Mouse (Mus musculus) layer of hippocampus, adult 8-10 months (tissue): ENCODE results near the gene Fip1l1. TPM values are rescaled to one million over a fixed set of nuclear protein-coding genes. Genes with fewer than 3 reads are reported as not detected.

Source experiments
- DNase-seq, 2 experiments: peaks; one replicate each; pipeline ENCODE4 v3.0.0; 2022; ENCODE audit warnings: low spot score in 2 of 2
- total RNA-seq, 4 experiments: library from RNA; stranded (reverse); gene quantifications; 2 replicates each; pipeline ENCODE4 v1.2.4; 2022

The Fip1l1 gene
- 10 to 100 TPM; 65.1 to 71.8 (median 68.0) TPM for total RNA-seq

DNA sequence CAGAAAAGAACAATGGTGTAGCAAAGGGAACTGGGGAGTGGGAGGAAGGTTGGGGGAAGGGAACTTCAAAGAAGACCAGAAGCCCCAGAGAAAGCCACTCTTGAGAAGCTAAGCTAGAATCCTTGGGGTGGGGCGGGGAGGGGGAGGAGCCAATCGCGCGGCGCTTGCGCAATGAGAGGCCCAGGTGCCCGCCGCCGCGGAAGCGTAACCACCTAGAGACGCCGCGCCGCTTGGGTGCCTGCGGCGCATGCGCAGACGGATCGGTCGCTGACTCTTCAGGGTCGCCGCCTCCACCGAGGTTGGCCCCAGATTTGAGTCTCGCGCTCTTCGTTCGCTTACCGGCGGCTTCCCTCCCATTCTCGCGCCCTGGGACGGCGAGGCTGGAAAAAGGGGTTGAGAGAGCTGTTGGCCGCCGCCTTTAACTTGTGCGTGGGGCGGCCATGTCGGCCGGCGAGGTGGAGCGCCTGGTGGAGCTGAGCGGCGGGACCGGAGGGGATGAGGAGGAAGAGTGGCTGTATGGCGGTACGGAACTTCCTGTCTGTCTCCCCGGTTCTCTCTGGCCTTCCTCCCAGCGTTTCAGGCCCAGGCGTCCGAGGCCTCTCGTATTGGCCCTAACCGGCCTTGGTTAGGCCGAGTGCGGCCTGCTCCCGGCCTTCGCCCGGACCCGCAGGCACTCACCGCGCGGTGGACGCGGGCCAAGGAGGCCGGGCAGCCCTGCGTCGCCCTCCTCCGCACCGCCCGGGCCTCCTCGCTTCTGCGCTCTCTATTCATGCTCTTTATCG, at the start of gene Fip1l1:
Gene Fip1l1 (plus strand): TSS at position 210 of the 782 bp plus-strand sequence.
- DNase-seq = peak; percentile 80 to 90

DNA sequence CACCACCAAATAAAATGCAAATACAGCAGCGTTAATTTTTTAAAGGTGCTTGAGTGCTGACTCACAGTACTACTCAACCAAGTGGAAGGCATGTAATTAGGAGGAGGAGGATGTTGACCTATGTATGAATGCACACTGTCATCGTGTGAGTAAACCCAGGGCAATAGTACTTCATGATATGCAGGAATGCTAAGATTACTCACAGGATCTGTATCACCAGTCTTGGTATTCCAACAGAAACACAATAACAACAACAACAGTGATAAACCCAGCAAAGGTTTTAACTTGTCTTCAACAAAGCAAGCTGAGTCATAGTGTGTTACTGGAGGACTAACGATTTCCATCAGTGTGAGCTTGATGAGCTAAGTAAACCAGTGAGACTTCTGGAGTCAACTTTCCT, 42.5 kb upstream of the Fip1l1 start:
- no peak for DNase-seq

DNA sequence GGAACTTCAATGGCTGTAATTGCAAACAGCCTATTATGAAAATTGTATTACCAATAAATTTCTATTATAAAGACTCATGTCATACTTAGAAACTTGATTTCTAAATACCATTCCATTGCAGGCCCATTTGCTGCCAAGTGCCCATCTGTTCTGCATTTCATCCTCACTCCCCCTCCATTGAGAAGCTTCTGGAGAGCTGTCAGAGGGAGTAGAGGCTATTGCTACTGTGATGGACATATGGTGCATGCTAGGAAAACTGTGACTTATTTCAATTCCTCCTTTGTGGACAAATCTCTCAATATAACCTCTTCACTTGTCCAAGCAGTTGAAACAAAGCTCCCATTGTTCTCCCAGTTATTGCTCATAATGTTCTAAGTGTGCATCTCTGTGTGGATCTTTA, 23.6 kb upstream of the Fip1l1 start:
- peak; percentile 61 to 62 for DNase-seq

DNA sequence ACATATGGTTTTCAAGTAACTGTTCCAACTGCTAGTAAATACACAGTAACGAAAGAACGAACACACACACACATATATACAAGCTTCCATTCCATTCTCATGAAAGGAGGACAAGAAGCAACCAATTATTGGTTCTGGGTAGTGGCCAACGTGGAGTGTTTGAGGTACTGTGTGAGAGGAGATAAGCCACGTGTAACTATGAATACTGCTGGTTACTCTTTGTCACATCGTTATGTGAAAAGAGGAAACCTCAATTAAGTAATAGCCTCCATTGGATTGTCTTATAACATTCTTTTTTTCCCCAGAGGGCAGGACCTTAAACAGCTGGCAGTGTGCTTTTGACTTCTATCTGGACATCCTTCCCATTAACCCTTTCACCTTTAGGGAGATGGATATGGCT, 8.2 kb upstream of the Fip1l1 start:
- DNase-seq = no peak

DNA sequence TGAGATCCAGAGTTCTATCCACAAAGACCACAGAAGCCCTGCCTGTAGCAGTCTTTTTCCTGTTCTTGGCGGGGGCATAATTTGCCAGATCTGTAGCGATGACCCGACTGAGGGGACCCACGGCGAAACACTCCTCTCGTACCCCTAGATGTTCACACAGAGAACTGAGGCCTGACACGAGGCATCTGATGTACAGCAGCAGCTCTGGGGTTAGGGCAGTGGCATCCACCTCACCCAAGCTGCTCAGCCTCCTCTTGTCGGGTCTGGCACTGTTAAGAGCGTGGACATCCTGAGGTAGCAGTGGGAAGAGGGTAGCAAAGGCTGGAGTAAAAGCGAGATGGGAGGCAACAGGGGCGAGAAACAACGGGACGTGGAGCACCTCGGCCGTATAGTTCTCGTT, 4.5 kb upstream of the Fip1l1 start:
- no peak for DNase-seq

DNA sequence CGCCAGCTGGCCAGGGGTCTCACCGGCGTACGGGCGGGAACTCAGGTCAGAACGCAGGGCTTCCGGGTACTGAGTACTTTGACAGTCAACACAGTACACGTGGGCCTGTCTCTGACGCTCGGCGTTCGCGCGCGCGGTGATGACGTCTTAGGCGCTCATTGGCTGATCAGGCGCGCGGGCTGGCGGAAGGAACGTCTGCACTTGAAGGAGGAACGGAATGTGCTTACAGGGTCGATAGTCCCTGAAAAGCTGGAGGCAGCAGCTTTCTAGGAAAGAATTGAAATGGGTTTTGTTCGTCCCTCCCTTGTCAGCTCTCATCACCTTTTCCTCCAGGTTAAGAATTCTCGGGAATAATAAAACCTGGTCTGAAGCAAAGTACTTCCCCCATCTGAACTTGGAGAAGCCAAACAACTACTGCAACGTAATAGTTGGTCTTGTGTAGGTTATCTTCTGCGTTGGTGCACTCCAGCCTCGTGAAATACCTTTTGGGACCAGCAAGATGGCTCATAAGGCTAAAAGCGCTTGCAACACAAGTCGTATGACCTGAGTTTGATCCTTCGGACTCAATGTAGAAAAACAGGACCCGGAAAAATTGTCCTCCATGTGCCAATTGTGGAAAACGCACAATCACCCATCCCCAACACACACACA, 3.5 kb upstream of the Fip1l1 start, which contains the start of gene Scfd2:
Gene Scfd2 (minus strand): TSS at position 130 of the 651 bp plus-strand sequence.
- peak; percentile 96 for DNase-seq

DNA sequence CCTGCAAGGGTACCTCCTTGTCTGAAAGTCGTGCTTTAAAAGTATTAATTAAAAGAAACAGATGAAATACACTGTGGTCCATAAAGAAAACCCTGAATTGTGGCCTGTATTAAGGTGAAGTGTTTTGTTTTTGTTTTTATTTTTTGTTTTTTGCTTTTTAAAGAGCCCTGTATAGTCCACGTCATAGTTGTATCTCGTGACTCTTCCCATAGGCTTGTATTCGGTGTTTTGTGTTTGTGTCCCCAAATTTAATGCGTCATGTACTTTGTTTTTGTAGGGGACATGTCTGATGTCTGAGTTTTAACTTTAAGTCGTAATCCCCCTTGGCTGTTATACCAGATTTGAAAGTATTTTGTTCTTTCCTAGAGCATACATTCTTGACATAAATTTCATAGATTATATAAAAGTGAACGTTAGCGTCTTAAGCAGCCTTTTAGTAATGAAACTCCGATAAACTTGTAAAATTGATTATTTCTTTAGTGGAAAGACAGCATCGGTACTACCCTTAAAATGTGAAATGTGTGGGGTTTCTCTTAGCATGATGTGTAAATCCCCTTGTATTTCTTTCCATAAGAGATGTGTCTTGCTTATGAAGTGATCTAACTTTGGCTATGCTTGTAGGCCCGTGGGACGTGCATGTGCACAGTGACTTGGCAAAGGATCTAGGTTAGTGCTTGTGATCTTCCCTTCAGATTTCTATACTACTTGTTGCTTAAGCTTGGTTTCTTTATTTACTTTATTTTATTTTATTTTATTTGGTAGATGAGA, 1.1 kb downstream of the Fip1l1 start:
- DNase-seq = no peak

DNA sequence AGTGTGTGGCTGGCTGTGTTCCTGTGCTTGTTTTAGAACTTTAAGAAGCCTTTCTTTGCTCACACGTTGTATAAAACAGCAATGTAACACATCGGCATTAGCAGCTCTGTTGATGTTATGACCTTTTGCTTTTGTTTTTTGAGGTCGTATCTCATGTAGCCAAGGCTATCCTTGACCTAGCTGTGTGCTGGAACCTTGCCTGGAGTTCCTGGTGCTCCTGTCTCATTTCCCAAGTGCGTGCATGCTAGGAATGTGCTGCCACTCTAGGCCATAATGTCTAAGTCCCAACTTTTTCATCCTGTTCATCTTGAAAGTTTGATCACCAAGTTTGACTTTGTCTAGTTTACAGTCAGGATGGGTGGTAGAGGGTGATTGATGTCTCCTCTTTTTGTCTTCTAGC, 10.4 kb downstream of the Fip1l1 start:
- DNase-seq = no peak

DNA sequence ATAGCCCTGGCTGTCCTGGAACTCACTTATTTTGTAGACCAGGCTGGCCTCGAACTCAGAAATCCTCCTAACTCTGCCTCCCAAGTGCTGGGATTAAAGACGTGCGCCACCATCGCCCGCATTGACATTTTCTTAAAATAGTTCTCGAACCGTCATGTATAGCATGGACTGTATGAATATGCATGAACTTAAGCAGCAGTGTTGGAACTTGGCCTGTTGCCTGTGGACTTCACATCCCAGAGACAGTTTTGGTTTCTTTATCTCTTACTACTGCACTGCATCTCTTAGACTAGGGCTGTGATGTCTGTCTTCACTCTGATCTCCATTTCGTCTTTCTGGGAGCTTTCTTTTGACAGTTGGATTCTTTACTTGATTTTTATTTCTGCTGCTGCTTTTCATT, 14.3 kb downstream of the Fip1l1 start:
- DNase-seq = no peak

DNA sequence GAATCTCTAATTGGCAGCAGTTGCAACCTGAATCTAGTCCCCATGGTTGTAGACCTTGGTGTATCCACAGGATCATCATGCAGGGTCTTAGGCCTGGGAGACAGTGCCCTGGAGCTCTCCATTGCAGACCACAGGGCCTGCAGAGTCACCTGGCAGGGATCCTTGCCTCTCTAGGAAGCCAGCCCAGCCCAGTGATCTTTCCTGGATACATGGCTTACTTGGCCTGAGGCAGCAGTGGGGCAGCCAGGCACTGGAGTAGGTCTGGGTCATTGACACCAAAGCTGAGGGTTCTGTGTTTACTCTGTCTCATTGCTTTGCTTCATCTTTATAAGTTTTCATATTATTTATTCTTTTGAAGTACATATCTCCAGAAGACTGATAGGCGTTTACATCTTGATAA, 25.9 kb downstream of the Fip1l1 start:
- DNase-seq = no peak

DNA sequence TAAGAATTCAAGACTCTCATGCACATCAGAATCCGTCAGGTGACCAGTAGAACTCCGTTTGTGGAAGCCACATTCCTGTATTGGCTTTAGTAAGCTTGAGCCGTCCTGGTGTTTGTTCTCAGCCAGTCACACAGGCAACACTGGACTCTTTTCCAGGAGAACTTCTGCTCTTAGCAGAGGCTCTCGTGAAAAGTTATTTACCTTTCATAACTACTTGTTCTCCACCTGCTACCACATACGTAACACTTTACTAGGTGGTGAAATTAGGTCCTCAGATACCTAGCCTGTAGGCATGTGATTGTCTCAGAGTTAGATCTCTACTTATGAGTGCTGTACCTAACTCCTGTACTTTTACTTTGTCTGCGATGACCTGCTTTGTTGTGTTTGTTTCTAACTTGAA, 36.5 kb downstream of the Fip1l1 start:
- no peak for DNase-seq

DNA sequence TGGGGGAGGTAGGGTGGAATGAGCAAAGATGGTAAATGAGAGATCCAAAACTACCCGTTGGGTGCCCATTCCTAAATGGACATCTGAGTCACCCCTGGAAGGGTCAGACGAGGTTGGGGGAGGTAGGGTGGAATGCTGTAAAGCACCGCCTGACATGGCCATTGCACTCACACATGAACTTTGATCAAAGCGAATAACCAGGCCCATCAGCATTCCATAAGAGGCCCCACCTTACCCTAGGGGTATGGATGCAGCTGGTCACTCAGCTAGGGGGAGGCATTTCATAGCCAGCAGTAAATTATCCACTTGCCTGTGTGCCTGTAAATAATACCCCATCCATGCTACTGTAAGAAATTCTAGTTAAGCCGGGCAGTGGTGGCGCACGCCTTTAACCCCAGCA, 53.9 kb downstream of the Fip1l1 start:
- no peak for DNase-seq

DNA sequence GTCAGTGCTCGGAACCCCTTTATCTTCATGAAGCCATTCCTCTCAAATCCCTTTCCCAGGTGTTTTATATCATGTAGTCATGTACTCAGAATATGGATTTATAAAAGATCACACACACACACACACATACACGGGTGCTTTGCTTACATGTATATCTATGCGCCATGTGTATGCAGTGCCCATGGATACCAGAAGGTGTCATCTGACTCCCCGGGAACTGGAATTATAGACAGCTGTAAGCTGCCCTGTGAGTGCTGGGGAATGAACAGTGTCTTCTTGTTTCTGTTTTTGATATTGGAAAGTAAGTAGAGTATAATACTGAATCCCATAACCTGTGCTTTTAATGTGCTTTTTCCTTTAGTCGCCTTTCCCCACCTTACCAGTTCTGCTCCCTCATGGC, 56.2 kb downstream of the Fip1l1 start:
- DNase-seq = no peak

DNA sequence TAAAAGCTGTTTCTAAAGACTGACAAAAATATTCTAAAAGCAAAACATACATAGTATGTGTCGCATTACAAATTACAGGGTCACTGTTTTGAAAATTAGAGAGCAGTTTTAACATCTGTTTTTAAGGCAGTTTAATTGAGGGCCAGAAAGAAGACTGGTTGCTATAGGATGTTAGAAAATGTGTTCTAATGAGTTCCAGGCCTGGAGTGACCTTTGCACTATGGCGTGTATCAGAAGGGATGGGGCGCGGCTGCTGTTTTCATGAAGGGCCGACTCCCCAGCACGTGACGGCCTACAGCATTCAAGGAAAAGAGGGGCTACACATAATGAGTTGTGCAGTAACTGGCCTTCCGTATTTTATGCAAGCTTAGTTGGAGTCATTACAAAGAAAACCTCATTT, 57.9 kb downstream of the Fip1l1 start:
- DNase-seq = no peak

DNA sequence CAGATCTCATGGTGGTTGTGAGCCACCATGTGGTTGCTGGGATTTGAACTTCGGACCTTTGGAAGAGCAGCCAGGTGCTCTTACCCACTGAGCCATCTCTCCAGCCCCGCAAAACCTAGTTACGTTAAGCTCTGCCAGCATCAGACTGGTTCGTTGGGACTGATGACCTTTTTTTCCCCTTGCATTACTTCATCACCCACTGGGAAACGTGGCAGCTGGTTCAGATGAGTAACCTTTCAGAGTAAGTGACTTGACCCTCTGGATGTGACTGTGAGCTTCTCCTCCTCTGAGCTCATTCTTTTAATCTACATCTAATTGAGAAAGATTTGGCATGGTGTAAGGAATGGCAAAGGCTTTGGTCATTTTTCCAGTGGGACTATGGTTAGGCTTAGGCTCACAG, 64.8 kb downstream of the Fip1l1 start:
- DNase-seq = no peak

DNA sequence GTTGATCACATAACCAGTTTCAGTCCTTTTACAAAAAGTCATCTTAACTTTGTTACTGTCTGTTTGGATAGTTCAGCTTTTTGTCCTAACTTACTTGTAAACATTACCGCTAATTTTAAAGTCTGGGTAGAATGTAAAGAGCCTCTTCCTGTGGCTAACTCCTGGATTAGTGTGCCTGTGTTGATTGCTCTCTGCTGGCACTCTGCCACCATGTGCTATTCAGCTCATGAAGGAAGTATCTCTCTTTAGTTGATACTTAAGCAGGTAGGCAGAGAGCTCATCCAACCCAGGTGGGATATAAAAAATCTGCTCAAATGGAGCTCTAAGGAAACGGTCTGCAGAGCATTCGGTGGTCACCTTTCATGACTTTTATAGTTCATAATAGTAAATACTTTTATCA, 65.9 kb downstream of the Fip1l1 start:
- no peak for DNase-seq

DNA sequence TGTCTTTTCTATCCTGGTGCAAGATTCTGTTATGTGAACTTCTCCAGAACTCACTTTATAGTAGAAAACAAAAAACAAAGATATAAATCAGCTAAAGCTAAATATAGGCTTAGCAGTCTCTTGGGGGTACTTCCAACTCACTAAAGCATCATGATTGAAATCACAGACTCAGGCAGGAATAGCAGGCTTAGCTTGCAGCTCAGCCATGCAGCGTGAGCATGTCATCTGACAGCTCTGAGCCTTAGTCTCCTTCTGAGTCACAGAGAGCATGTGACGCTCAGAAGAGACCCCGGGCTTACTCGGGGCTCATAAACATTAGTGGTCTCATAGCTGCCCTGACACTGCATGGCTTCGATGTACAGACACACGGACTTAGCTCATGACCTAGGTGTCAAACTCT, 66.7 kb downstream of the Fip1l1 start:
- DNase-seq = no peak

DNA sequence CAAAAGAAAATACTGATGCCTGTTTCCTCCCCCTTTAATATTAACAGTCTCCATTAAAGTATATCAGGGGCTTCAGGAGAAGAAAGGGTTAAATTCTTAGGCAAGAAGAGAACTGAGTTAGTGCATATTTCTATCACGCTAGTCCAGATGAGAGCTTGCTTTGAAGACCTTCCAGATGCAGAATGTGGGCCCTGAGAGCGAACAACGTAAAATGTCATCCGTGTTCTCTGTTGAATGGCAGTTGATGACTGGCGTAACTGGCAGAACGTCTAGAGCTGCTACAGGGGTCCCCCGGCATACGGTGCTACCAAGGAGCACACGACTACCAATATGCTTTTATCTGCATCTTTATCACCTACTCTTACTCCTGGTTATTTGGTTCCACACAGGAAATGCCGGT, 67.1 kb downstream of the Fip1l1 start:
- DNase-seq = no peak

DNA sequence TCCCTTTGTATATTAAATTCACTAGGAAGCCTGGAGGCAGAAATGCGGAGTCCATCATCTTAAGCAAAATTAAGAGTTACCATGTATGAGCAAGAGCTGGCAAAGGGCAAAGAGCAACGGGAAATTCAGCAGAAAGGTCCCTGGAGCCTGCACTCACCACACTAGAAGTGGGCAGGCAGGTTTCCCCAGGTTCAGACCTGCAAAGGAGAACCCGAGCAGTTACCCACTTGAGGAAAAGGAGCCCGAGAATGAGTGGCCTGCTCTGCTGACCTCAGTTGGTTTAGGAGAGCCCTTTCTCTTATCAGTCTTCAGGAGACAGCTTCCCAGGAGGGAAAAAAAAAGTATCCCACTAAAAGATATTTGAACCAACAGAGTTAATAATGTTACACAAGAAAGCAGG, 68.1 kb downstream of the Fip1l1 start:
- no peak for DNase-seq

DNA sequence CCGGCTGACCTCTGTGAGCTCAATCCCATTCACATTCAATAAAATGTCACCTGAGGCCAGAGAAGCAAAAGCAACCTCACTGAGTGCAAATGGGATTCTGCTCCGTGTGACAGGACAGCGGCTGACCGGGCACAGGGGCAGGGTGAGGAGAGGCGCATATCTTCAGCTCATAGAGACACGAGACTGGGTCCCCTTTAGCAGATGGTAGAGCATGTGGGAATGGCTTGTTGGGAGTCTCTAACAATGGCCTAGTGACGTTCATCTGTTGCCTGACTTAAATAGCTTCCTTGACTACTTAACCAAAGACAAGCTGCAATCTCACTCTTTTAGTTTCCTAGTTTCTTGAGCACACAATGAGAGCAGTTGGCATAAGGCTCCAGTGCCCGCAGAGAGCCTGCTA, 71.0 kb downstream of the Fip1l1 start:
- no peak for DNase-seq

DNA sequence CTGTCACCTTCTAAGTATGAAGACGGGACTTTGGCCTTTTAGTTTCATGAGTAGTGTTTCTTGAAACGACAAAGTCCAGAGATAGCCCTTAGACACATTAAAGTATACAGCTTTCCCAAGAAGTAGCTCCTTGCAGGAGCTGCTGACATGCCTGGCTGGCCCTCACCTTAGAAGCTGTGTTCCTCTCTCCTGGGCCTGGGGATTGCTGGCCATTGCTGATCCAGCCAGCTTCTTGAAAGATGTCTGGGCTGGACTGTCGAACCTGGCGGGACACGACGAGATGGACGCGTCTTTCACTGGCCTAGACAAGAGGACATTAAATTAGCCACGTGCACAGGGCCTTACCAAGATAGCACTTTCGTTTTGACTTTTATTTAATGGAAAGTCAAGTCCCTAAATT, 75.3 kb downstream of the Fip1l1 start:
- DNase-seq = no peak

DNA sequence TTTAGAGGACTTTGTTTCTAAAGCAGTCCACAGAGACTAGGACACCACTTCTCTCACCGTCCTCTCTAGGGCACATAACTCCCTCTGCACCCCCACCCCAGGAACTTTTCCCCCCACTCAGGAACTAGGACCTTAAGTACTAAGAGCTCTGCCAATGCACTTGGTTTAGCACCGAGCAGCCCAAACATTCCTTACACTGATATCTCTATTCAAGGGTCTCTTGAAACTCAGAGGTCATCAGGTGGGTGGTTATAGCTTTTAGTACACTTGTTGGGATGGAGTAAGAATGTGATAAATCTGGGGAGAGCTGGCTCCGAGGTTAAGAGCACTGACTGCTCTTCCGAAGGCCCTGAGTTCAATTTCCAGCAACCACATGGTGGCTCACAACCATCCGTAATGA, 77.5 kb downstream of the Fip1l1 start:
- DNase-seq = no peak
